Mouse (Mus musculus): Measurements from ENCODE around the gene Pfn1.

The Pfn1 gene

DNA sequence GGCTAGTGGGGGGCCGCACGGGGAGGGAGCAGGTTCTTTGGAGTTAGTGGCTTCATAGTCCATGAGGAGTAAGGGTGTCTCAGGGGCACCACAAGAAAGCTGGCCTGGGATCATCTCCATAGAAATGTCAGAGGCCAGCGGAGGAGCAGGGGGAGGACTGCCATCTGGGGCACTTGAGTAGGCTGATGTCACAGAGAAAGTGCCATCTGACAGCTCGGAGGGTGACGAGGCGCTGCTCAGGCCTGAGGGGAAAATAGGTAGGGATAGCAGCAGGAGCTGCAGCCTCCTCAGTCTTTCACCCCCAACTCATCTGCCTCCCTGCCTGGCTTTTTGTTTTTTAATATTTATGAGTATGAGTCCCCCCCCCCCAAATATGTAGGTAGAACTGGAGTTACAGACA is 19.6 kb upstream of the Pfn1 start:
- DNase-seq, result no peak

DNA sequence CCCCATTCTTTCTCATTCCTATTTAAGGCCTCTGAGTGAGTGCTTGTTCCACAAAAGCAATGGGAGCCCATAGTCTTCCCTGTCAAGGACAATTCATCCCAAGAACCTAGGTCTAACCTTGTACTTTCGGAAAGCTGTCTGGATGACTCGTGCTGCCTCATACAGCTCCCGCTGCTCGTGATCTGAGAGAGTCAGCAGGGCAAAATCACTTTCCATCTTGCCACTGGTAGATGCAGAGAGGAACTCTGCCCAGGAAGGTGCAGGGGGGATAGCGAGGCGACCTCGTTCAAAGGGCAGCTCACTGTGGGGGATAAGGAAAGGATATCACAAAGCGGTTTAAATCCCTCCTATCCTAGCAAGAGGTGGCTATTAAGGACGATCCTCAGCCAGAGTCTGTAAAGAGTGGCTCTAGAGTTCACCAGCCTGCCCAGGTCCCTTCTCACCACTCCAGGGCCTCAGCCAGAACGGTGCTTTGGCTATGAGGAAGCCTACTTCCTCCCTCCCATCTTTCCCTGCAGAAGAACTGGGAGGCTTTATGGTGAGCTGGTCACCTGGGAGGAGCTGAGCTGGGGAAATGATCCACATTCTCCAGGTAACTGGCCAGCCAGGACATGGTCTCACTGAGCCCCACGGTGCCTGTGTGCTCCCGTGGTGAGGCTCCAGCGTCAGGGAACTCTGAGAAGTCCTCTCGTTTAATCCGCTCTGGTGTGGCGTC is 17.0 kb upstream of the Pfn1 start:
- DNase-seq, result no peak

DNA sequence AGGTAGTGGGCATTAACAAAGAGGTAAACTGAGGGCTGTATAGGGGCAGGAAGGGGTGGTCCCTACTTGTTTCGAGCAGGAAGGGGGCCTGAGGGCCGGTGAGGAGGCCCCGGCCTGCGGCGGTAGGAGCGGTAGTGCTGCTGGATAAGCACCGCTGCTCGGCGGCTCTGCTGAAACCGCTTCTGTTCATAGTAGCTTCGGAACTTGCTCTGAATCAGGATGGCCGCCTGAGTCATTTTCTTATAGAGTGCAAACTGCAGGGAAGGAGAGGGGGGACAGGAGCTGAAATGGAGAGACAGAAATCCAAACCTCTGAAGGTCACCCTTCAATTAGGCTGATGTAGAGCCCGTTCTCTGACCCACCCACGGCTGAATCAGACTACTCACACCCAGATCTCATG is 16.0 kb upstream of the Pfn1 start:
- DNase-seq, result no peak

DNA sequence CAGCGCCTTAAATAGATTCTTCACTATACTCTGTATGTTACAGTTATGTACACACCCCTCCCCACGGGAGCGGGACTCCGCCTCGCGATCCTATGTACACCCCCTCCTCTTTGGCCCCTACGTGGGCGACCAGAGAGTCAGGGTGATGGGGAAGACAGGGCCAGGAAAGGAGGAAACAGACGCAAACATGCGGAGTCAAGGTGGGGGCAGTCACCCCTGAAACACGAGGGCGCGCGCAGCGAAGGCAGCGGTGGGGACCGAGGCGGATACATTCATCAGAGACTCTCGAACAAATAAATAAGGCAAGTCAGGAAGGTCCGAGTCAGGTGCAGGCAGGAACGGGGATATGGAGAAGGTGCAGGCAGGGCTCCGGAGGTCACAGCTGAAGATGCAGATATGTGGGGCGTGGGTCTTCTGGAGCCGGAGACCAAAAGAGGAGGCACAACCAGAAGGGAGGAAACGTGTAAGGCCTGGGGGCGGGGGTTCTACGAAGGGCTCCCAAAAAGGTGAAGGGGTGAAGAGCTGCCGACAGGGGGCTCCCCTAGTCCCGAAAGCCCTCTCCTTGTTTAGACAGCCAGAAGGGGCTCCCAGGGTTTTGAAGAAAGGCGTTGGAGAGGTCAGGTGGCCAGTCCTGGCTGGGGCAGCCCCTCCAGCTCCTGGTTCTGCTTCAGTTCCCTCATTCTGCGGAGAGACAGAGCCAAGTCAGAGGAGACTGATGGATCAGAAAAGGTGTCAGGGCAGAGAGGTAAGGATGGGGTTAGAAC is 15.3 kb upstream of the Pfn1 start:
- DNase-seq, result no peak

DNA sequence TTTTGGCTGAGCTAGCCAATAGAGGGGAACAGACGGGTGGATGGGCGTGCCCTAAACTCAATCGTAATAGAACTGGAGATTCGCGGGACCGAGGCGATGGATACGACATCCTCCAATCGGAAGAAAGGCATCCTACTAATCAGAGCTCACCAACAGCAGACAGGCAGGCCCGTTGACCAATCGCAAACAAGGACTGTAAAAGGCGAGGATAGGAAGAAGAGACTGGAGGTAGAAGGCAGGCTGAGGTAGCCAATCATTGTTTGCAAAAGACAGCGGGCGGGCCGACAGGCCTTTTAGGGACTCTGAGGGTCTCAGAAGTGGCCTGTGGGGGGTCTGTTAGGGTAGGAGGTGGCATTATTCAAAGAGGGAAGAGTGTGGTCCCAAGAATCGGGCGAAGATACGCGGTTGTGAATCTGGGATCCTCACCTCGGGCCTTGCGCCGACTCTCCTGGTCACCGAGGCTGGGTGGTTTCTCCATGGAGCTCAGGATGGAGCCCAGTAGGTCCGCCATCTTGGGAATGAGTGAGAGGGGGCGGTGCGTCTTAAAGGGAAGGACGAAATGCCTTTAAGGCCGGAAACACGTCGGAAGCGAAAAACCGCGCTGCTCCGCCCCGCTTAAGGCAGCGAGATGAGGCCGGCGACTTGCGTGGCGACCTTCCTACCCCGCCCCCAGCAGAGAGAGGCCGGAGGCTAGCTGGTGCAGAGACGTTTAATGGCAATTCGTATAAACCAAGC is 14.5 kb upstream of the Pfn1 start, which contains the start of gene Spag7:
Gene Spag7, minus strand, starts transcription at position 646 of the 735 bp plus-strand sequence.
- peak; percentile 99 for DNase-seq

DNA sequence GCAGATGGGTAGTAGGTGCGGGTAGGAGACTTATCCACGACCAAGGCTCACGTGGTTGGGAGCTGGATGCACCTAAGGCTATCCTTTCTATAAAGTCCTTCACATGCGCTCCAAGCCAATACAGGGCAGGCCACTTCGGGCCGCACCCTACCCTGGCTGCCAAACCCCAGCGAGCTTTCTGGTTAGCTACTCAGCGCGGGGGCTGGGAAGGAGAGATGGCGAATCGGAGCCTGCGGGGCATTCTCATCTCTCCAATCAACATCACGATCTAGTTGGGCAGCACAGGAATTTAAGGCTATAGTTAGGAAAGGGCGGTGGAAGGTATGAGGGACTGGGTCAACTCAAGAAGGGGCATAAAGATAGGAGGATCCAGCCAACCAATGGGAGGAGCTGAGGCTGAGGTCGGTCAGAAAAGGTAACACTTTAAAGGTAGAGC is 13.9 kb upstream of the Pfn1 start:
- no peak for DNase-seq

DNA sequence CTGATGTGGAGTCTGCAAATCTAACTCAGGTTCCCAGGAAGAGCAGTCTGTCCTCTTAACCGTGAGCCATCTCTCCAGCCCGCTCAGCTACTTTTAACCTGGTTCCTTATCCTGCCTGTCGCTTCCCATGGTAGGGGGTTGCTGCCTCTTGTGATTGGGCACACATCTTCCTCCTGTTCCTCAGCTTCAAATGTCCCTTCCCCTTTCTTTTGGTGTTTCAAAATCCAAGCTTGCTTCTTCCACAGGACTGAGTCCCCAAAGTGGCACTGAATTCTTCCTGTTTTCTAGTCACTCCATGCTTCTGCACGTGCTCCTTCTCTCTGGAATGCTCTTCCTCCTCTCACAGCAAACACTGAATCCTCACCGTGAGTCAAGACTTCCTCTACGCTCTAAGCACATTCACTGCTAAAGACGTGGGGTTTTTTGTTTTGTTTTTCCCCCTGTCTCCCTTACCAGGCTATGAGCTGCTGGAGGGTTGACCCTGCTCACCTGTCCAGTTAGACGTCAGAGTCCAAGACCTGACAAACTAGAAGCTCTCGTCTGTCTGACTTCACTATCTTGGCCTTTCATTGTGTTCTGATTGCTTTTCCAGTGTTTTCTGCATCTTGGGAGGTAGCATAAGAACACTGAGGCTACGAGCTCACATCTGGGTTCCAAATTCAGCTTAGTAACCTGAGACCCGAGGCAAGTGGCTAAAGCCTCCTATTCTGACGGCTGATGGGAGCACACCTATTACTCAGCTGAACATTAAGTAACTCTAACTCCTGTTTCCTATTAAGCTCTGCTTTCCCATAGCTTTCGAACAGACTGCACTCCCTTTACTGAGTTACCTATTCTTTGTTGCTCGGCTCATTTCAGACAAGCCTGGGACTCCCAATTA is 13.1 kb upstream of the Pfn1 start:
- no peak for DNase-seq

DNA sequence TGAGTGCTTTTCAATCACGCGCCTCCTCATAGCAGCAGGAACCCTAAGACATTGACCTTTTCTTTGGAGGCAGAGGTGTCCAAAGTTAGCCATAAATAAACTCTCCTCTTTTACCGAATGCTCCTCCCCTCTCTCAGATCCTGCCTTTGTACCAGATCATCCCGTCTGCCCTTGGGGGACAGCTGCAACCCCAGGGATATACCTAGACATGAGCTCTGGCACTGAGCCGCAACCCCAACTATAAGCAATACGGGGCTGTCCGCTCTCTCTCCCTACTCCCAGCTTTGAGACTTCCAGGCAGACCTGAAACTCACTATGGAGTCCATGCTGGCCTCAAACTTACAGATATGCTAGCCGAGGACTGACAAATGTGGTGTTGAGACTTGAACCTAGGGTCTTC is 12.2 kb upstream of the Pfn1 start:
- DNase-seq, result no peak

DNA sequence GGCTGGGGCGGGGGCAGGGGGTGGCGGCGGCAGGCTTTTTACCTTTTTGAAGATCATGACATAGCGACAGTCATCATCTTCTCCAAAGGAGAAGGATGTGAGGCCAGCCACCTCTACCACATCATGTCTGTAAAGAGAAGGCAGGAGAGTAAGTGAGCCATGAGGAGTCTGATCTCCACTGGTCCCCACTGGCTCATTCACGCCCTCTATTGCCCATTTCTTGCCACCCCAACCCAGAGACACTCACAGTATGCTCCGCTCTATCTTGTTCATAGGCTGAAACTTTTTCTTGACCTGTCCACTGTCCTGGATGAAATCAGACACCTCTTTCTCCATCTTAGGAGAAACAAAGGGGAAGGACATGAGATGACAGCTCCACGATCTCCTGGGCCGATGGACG is 10.3 kb upstream of the Pfn1 start:
- DNase-seq, result no peak

DNA sequence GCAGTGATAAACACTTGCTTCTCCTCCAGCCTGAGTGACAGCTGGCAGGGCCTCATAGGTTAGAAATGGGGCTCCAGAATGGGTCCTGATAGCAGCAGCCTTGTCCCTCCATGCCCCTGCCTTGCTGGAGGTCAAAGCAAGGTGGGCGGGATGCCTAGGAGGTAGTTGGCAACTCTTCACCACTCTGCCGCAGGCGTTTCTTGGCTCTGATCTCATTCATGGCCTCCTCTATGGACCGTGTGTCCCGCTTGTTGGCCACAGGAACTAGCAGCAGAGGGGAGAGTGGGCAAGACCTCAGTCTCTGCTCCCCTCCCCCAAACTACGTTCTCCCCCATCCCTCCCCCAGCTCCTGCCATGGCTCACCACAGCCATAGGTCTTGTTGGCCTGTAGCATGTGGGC is 9.5 kb upstream of the Pfn1 start:
- DNase-seq, result no peak

DNA sequence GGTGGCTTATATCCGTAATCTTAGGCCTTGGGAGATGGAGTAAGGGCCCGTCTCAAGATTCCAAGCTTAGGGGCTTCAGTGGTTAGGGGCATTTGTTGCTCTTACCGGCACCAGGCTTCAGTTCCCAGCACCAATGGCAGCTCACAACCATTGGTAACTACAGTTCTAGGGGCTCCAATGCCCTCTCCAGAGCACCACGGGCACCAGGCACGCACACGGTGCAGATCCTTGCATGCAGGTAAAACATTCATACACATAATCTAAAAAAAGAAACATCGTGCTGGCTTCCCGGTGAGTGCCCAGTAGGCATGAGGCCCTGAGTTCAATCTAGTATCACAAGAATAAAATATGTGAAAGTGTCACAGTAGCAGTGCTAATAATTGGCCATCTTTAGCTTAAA is 8.7 kb upstream of the Pfn1 start:
- no peak for DNase-seq

DNA sequence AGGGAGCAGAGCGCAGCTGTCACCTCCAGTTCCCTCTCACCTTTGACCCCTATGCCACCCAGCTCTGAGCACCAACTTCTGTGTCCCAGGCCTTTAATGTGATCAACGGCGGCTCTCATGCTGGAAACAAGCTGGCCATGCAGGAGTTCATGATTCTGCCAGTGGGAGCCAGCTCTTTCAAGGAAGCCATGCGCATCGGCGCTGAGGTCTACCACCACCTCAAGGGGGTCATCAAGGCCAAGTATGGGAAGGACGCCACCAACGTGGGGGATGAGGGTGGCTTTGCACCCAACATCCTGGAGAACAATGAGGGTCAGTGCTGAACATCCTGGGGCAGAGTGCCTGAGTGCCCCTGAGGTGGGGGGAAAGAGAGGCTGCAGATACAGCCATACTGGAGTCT is 6.1 kb upstream of the Pfn1 start:
- no peak for DNase-seq

DNA sequence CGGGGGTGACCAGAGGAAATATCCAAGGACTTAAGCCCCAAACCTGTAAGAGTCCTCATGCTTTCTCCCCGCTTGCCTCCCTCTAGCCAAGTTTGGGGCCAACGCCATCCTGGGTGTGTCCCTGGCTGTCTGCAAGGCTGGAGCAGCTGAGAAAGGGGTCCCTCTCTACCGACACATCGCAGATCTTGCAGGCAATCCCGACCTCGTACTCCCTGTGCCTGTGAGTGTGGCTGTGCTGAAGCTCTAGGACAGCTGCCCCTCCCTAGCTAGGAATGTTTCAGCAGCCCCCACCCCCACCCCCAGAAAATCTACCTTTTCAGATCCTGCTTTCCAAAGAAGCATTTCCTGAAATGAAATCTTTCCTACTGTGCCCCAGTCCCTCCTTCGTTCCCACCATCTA is 4.5 kb upstream of the Pfn1 start:
- no peak for DNase-seq

DNA sequence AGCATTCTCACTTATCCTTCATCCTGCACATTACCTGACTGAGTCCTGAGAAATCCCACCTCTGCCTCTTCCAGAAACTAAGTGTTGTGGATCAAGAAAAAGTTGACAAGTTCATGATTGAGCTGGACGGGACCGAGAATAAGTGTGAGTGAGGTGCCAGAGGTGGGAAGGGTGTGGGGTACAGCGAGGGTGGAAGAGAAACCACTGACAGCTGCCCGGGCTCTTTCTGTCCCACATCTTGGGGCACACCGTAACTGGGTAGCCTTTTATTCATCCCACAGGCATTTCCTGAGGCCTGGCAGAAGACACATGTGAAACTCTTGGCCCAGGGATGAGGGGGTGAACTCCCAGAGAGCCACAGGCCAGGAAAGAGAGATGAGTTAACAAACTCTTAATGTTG is 4.1 kb upstream of the Pfn1 start:
- no peak for DNase-seq

DNA sequence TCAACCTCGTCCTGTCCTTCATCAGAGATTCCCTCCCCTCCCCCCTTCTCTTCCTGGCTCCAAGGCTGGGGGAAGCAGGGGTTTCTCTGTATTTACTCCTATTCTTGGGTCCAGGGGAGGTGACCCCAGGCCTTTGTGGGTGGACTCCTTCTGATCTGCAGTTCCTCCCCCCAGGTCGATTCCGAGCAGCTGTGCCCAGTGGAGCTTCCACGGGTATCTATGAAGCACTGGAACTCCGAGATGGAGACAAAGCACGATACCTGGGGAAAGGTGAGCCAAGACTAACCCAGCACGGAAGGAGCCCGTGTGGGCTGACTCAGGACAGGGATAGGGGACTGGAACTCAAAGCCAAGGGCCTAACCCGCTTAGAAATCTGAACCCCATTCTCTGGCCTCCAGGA is 3.5 kb upstream of the Pfn1 start:
- no peak for DNase-seq

DNA sequence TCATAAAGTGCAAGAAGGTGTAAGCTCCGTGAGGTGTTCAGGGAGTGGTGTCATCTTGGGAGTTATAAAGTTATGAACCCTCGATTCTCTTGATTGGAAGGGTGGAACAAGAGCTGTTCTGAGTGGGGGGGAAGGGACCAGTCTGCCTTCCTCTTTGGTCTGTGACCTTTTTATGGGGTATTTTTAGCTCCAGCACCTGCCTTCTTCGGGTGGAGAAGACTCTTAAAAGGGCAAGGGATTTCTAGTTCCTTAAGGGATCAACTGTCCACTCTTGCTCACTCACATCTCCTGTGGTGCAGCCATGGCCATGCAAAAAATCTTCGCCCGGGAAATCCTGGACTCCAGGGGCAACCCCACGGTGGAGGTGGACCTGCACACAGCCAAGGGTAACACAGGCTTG is 3.1 kb upstream of the Pfn1 start:
- no peak for DNase-seq

DNA sequence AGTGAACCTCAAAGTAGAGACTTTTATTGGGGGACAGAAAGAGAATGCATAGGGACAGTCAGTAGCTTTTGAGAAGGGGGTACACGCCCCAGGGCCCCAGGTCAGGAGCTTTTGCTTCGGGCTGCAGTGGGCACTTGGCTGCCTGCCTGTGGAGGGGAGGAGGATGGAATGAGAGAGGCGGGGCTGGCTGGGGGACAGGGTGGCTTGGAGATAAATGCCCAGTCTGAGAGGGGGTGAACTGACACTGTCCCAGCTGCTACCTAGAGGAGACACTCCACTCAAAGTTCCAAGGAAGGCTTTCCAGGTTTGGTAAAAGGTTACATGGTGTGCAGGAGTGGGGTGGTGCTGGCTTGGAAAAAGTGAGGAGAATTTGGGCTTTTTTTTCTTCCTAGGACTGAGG is 2.5 kb upstream of the Pfn1 start, which contains the start of gene Eno3:
Gene Eno3, plus strand, starts transcription at position 239 of the 400 bp plus-strand sequence.
- DNase-seq, result no peak

DNA sequence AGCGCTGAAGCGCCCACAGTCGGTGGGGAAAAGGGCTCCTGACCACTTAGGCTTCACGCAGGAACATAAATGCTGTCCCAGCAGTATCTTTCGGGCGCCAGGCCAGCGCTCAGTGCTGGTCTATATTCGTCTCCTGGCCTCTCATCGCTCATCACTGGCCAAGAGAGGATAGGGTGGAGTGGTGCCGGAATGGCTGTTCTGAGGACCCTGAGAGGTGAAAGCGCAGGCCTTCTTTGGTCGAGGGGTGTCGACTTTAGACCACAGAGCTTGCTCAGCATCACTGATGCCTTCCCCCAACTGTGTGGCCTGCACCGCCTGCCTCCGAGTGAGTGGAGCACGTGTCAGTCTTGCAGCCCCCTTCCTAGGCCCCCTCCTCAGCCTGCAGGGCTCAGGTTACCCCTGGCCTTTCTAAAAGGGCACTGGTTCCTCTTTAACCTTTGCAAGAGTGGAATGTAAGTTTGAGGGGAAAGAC is 2.0 kb upstream of the Pfn1 start:
- DNase-seq, result no peak

DNA sequence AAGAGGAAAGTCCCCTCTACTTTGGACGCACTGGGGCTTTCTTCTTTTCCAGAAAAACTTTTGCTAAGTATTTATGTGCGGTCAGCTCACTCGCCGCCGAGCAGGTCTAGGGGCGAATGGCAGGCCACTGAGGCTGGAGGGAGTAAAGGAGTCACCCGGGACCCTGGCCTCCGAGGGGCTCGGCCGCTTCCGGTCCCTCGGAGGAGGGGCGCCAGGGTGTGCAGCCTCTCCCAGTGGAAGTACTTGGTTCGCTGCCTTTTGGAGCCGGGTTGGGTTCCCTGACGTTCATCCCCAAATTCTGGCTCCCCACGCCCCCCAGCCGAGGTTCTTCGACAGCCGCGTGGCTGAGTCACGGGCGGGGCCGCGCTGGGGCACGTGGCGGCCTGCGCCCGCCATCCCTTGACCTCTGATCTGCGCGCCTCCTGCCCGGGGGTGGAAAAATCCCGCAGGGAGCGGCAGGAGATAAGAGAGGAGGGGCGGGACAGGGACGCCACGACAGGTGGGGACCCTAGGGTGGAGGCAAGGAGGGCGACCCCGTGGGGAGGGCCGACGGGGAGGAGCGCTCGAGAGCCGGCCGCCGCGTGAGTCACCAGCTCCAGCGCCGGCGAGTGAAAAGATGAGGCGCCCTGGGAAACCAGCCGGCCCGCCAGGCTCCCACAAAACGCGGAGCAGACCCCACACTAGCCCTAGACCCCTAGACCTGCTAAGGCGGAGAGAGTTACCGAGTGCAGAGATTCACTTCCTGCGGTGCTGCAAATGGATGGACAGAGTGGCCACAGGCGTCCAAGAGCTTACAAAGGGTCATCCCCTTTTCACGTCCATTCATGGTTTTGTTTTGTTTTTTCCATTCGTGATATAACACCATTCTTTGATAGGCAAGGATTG is 1.4 kb upstream of the Pfn1 start:
- no peak for DNase-seq

DNA sequence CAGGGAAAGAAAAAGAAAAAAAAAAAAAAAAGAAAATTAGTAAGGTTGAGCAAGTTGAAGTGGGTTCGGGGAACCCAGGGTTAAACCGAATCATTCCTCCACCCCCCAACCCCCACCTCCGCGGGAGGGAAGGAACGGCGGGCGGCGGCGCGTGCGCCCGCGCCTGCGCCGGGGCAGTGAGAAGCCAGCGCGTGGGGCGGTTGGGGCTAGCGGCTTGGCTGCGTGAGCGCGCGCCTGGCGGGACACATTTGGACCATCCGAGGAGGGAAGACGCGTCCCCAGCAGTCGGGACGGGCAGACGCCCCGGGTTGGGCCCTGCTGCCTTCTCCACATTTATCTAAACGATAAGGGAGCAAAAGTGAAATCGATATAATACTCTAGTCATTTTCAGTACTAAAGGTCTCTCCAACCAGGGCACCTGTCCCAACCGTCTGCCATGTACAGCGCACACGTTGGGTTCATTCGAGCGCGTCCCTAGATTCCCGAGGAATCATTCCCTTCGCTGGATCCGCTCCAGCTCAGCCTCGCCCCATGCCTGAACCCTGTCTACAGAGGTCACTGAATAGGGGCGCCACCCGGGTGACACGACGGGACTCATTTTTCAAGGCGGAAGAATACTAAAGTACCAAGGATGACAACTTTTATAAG is 603 bp upstream of the Pfn1 start:
- DNase-seq, result peak; percentile 77
